Mouse (Mus musculus): ENCODE data around the gene Chd2. TPM values are rescaled to one million over a fixed set of nuclear protein-coding genes. Genes with fewer than 3 reads are reported as not detected.
A peak's percentile ranks its signal among the peaks of the same experiment; 100 is the strongest.

Chd2 gene
- polyA plus RNA-seq, 1 experiment from 2014 or later: 44.5 TPM

DNA sequence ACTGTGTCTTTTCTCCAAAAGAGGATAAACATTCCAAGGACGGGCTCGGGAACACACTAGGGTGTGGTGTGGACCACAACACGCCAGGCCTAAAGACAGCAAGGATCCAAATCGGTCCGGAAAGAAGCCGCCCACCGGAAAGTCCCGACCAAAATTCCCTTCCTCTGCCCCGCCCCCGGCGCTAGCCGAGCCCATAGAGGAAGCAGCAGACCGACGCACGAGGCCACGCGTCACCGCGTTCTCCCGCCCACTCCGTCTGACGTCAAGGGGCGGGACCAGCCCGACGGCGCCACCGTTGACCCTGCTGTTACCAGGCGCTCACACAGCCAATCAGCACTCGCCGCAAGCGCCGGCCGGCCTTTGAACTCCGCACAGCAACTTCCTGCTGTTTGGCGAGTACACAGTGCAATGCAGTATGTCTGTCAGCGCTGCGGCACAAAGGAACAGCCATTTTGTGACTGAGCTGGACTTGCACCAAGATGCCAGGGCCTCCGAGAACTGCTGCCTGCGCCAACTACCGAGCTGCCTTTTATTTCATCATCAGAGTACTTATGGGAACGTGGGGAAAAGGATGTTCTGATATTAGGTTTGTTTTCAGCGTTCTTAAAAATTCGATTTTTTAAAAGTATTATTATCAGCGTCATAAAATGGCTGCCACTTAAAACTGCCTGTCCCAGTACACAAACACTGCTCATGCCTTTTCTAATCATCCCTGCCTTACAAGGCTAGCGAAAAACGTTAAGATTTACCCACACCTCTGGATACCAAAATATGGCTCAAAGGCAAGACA is 3.8 kb downstream of the Chd2 start:
- H3K9me3 ChIP-seq (replicated peaks; ENCODE audit: control insufficient read depth, low read length): no peaks in the 10 kb centered on the region
- H3K27me3 ChIP-seq (ENCODE audit: control insufficient read depth, insufficient read depth, low read length): no peaks in the 10 kb centered on the region
- H3K4me1 ChIP-seq (ENCODE audit: control insufficient read depth, insufficient read depth, low read length): peaks cover 37% of the 10 kb centered on the region
- H3K4me2 ChIP-seq (ENCODE audit: low read depth, low read length): peak overlapping the region; percentile 80
- ATAC-seq (ENCODE audit: insufficient read depth, low FRiP score): peak; percentile 99
- 0 out of 2 replicates have a peak, but pooled peaks cover 6% of the 10 kb centered on the region for H3K36me3 ChIP-seq (ENCODE audit: control insufficient read depth, insufficient read depth, low read length)
- H3K9ac ChIP-seq (ENCODE audit: low read length): peak overlapping the region; percentile 73
- H3K4me3 ChIP-seq (replicated peaks; ENCODE audit: low read length): peak overlapping the region; percentile 52
- H3K27ac ChIP-seq (ENCODE audit: low read length): peak overlapping the region; percentile 97
- WGBS: under 1% methylated on average over 46 of the region's 46 CpGs

DNA sequence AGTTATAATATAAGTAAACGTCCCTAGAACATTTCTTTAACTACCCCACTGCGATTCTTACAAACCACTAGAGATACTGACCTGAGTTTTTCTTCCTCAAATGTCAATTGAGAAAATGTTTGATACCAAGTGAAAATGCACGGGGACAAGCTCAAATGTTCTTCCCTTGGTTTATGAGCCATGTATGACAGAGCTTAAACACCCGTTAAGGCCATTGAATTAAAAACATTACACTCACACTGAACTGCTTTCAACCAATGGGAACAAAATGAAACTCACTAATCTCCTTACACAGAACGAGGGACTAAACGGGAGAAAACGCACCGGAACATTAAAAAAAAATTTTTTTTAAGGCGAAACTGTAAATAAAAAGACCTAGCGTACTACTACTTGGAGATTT is 4.4 kb downstream of the Chd2 start:
- WGBS: 11% methylated on average over 10 of the region's 10 CpGs
- H3K27ac ChIP-seq (ENCODE audit: low read length): peak overlapping the region; percentile 90
- H3K9ac ChIP-seq (ENCODE audit: low read length): peak overlapping the region; percentile 67
- no peak for ATAC-seq (ENCODE audit: insufficient read depth, low FRiP score)
- 0 out of 2 replicates have a peak, but pooled peaks cover 1% of the 10 kb centered on the region for H3K36me3 ChIP-seq (ENCODE audit: control insufficient read depth, insufficient read depth, low read length)
- H3K4me2 ChIP-seq (ENCODE audit: low read depth, low read length): peak overlapping the region; percentile 78
- H3K27me3 ChIP-seq (ENCODE audit: control insufficient read depth, insufficient read depth, low read length): no peaks in the 10 kb centered on the region
- H3K4me3 ChIP-seq (replicated peaks; ENCODE audit: low read length): peak overlapping the region; percentile 52
- peaks cover 39% of the 10 kb centered on the region for H3K4me1 ChIP-seq (ENCODE audit: control insufficient read depth, insufficient read depth, low read length)
- H3K9me3 ChIP-seq (replicated peaks; ENCODE audit: control insufficient read depth, low read length): no peaks in the 10 kb centered on the region

DNA sequence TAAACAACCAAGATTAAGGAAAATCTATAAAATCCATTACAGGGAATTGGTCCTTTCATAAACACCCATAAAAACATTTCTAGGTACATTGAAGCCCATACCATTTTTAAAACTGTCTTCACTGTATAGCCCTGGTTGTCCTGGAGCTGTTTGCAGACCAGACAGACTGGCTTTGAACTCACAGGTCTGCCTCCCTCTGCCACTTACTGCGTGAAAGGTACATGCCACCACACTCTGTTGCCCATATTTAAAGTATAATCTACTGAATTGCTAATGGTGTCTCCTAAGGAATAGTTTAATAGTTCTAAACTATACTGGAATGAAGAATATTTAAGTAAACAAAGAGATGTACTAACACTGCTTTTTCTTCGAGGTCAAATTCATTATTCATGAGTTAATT is 5.1 kb downstream of the Chd2 start:
- Histone ChIP-seq H3K4me1 (ENCODE audit: control insufficient read depth, insufficient read depth, low read length) (peaks cover 43% of the 10 kb centered on the region), H3K27me3 (ENCODE audit: control insufficient read depth, insufficient read depth, low read length) (no peaks in the 10 kb centered on the region), H3K4me3 (replicated peaks; ENCODE audit: low read length) (peak overlapping the region; percentile 52; the same call in 1 of the 2 replicates), H3K27ac (ENCODE audit: low read length) (no peak overlapping the region; the same call in 1 of the 2 replicates), H3K9me3 (replicated peaks; ENCODE audit: control insufficient read depth, low read length) (no peaks in the 10 kb centered on the region), H3K9ac (ENCODE audit: low read length) (peak overlapping the region; percentile 67; the same call in 1 of the 2 replicates), H3K4me2 (ENCODE audit: low read depth, low read length) (peak overlapping the region; percentile 78), H3K36me3 (ENCODE audit: control insufficient read depth, insufficient read depth, low read length) (no peaks in the 10 kb centered on the region)
- no peak for ATAC-seq (ENCODE audit: insufficient read depth, low FRiP score)
- 58% methylated on average over 2 of the region's 2 CpGs for WGBS

DNA sequence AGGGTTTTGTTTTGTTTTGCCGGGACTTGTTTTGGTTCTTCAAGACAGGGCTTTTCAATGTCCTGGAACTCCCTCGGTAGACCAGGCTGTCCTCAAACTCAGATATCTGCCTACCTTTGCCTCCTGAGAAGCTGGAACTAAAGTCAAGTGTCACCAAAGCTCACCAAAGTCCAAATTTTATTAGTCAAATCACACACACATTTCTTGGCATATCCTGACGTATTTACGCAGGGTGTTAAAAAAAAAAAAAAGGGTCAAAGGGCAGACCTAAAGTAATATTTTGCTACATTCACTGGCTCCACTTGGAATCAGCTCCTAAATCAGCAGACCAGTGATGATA is 5.8 kb downstream of the Chd2 start:
- Histone ChIP-seq H3K9ac (ENCODE audit: low read length) (no peak overlapping the region), H3K4me2 (ENCODE audit: low read depth, low read length) (peak overlapping the region; percentile 25; the same call in 1 of the 2 replicates), H3K9me3 (replicated peaks; ENCODE audit: control insufficient read depth, low read length) (no peaks in the 10 kb centered on the region), H3K4me1 (ENCODE audit: control insufficient read depth, insufficient read depth, low read length) (peaks cover 47% of the 10 kb centered on the region), H3K4me3 (replicated peaks; ENCODE audit: low read length) (no peak overlapping the region), H3K27ac (ENCODE audit: low read length) (peak overlapping the region; percentile 52; the same call in 1 of the 2 replicates), H3K36me3 (ENCODE audit: control insufficient read depth, insufficient read depth, low read length) (no peaks in the 10 kb centered on the region), H3K27me3 (ENCODE audit: control insufficient read depth, insufficient read depth, low read length) (no peaks in the 10 kb centered on the region)
- ATAC-seq (ENCODE audit: insufficient read depth, low FRiP score): no peak
- 60% methylated on average over 4 of the region's 4 CpGs for WGBS

DNA sequence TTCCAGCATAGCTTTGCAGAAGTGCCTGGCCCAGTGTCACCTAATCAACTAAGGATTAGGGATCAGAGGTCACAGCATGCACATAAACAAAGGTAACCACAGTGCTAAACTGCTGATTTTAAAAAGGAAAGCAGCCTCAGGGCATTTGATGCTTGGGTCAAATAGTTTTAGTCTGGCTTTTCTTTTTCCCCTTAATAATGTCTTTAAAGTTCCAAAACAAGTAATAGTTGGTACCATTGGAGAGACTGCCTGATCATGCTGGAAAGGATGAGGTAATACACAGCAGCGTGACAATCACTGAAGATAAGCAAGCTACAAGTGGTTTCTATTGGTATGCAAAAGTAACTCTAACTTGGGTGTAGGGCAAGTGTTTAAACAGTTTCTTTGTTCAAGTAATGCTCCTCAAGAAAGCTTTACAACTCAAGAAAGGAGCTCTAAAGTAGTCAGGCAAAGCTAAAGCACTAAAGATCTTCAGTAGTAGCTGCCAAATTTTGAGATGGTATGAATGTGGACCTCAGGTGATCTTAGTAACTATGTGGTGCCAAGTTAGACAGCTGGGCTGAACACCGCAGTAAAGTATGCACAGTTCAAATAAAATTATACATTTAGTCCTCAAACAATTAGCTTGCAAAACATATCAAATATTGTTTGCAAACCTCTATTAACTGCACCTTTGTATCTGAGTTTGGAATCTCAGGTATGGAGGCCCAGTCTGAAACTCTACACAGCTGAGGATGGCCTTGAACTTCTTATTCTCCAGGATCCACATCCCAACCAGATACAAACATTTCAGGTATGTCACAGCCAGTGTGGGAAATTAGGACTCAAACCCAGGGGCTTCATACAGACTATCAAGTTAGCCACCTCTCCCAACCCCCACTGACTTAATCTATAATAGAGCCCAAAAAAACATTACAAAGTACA is 6.4 kb downstream of the Chd2 start:
- WGBS: 61% methylated on average over 2 of the region's 2 CpGs
- H3K36me3 ChIP-seq (ENCODE audit: control insufficient read depth, insufficient read depth, low read length): no peaks in the 10 kb centered on the region
- peak overlapping the region; percentile 52; the same call in 1 of the 2 replicates for H3K27ac ChIP-seq (ENCODE audit: low read length)
- H3K9ac ChIP-seq (ENCODE audit: low read length): no peak overlapping the region
- peak overlapping the region; percentile 25; the same call in 1 of the 2 replicates for H3K4me2 ChIP-seq (ENCODE audit: low read depth, low read length)
- no peak for ATAC-seq (ENCODE audit: insufficient read depth, low FRiP score)
- peaks cover 47% of the 10 kb centered on the region for H3K4me1 ChIP-seq (ENCODE audit: control insufficient read depth, insufficient read depth, low read length)
- H3K27me3 ChIP-seq (ENCODE audit: control insufficient read depth, insufficient read depth, low read length): no peaks in the 10 kb centered on the region
- H3K4me3 ChIP-seq (replicated peaks; ENCODE audit: low read length): no peak overlapping the region
- H3K9me3 ChIP-seq (replicated peaks; ENCODE audit: control insufficient read depth, low read length): no peaks in the 10 kb centered on the region

DNA sequence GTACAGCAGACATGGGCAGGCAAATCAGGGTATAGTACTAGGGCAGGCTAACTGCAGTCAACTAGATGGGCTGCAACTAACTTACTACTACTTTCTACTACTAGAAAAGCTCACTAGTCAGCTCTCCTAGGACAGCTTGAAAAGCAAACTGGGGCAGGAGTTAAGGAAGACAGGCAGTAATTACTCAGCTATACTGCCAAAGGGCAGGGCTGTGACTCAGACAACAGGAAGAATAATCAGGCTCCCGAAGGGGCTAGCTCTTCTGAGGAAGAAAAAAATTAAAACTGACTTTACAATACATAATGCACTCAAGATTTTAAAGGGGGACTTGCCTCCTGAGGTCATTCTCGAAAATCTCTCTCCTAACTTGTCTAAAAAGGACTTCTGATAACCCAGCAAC is 8.2 kb downstream of the Chd2 start:
- Histone ChIP-seq H3K27ac (ENCODE audit: low read length) (peak overlapping the region; percentile 86), H3K4me2 (ENCODE audit: low read depth, low read length) (peak overlapping the region; percentile 35; the same call in 1 of the 2 replicates), H3K9me3 (replicated peaks; ENCODE audit: control insufficient read depth, low read length) (no peaks in the 10 kb centered on the region), H3K36me3 (ENCODE audit: control insufficient read depth, insufficient read depth, low read length) (no peaks in the 10 kb centered on the region), H3K27me3 (ENCODE audit: control insufficient read depth, insufficient read depth, low read length) (no peaks in the 10 kb centered on the region), H3K4me1 (ENCODE audit: control insufficient read depth, insufficient read depth, low read length) (peaks cover 47% of the 10 kb centered on the region), H3K4me3 (replicated peaks; ENCODE audit: low read length) (no peak overlapping the region), H3K9ac (ENCODE audit: low read length) (peak overlapping the region; percentile 47)
- no peak for ATAC-seq (ENCODE audit: insufficient read depth, low FRiP score)
- 25% methylated on average over 2 of the region's 2 CpGs for WGBS

DNA sequence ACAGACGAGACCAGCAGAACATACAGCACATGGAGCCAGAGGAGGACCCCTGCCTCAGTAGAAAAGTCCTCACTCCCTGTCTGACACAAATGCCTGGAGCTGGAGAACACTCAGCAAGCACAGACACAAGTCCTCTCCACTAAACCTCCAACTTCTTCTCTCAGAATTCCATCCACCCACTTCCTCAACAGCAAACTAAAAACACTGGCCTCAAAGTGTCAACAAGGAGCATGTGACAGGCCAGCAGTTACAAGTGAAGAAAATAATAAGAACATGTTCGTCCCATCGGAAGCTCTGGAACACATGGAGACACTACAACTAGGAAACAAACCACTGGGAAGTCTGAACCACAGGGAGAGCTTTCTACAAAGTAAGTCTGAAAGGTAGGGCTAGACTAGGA is 8.7 kb downstream of the Chd2 start:
- Histone ChIP-seq H3K36me3 (ENCODE audit: control insufficient read depth, insufficient read depth, low read length) (no peaks in the 10 kb centered on the region), H3K4me2 (ENCODE audit: low read depth, low read length) (peak overlapping the region; percentile 35; the same call in 1 of the 2 replicates), H3K4me3 (replicated peaks; ENCODE audit: low read length) (no peak overlapping the region), H3K27me3 (ENCODE audit: control insufficient read depth, insufficient read depth, low read length) (no peaks in the 10 kb centered on the region), H3K27ac (ENCODE audit: low read length) (peak overlapping the region; percentile 86), H3K4me1 (ENCODE audit: control insufficient read depth, insufficient read depth, low read length) (peaks cover 47% of the 10 kb centered on the region), H3K9me3 (replicated peaks; ENCODE audit: control insufficient read depth, low read length) (no peaks in the 10 kb centered on the region), H3K9ac (ENCODE audit: low read length) (peak overlapping the region; percentile 47)
- ATAC-seq (ENCODE audit: insufficient read depth, low FRiP score): no peak
- WGBS: 40% methylated on average over 3 of the region's 3 CpGs

DNA sequence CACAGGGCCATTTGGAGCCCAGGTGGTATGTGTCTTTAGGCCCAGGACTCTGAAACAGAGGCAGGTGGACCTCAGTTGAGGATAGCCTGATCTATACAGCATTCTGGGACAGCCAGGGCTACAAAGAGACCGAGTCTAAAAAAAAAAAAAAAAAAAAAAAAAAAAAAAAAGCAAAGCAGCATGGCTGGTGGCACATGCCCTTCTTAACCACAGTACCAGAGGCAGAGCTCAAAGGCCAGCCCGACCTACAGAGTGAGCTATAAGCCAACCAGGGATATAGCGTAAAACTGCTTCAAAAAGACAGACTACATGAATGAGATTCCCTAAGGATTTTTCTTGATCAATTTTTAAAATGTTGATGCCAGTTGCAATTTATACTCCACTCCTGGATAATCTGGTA is 9.5 kb downstream of the Chd2 start:
- 66% methylated on average over 3 of the region's 3 CpGs for WGBS
- Histone ChIP-seq H3K27me3 (ENCODE audit: control insufficient read depth, insufficient read depth, low read length) (no peaks in the 10 kb centered on the region), H3K27ac (ENCODE audit: low read length) (peak overlapping the region; percentile 36; the same call in 1 of the 2 replicates), H3K4me3 (replicated peaks; ENCODE audit: low read length) (no peak overlapping the region), H3K4me1 (ENCODE audit: control insufficient read depth, insufficient read depth, low read length) (peaks cover 47% of the 10 kb centered on the region), H3K9me3 (replicated peaks; ENCODE audit: control insufficient read depth, low read length) (no peaks in the 10 kb centered on the region), H3K4me2 (ENCODE audit: low read depth, low read length) (no peak overlapping the region), H3K9ac (ENCODE audit: low read length) (0 out of 2 replicates have a peak overlapping the region, but pooled peaks have one; percentile 17), H3K36me3 (ENCODE audit: control insufficient read depth, insufficient read depth, low read length) (no peaks in the 10 kb centered on the region)
- no peak for ATAC-seq (ENCODE audit: insufficient read depth, low FRiP score)

Data from stomach, embryonic 16.5 days (tissue).